Mouse (Mus musculus) retina, postnatal 1 day (tissue): ENCODE results near the gene Mitf.

Experiments
- DNase-seq: peaks from one replicate; pipeline ENCODE4 v3.0.0-alpha.2; 2012

The Mitf gene

DNA sequence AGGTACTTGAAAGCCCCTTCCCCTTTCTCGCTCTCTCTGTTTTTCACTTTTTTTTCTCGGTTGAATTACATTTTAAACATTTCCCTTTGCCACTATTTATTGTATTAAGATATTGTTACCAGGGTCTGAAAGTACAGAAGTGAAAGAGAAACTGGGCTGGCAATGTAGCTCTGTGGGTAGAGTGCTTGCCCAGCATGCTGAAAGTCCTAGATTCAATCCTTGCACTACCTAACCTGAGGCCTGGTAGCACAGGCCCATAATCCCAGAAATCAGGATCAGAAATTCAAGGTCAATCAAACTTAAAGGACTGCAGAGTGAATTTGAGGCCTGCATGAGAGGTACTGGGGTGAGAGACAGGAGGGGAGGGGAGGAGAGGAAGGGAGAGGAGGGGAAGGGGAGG is 242.7 kb downstream of the Mitf start:
- DNase-seq: peak; percentile 33

DNA sequence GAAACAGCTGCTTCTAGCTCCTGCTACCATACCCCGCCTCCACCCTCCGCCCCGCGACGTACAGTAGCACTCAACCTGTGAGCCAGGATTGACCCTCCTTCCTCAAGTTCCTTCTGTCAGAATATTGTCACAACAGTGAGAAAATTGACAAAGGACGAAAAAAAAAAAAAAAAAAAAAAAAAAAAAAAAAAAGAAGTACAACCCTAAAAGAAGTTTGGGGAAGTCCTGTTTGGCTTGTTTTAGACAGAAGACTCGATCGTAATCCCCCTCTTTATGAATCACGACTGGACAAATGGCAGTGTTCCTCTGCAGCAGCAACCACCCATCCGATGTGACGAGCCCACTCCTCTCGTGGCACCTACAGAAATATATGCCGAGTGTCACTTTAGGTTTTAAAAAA is 255.0 kb downstream of the Mitf start:
- no peak for DNase-seq

DNA sequence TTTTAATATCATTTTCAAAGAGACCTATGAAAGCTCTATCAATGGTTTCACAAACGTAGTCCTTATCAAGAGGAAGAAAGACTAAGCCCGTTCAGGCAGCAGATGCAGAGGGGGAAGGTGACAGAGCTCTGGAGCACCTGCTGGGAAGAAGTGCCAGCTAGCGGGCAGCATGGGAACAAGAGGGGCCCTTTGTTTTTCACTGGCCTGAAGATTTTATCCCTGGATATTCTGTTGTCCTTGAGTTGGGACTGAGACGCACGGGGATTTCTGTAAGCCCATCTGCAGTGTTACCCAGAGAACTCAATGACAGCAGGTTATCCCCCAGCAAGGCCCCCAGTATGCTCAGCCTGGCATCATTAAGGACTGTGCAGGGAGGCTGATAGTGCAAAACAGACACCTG is 258.1 kb downstream of the Mitf start:
- peak; percentile 62 for DNase-seq

DNA sequence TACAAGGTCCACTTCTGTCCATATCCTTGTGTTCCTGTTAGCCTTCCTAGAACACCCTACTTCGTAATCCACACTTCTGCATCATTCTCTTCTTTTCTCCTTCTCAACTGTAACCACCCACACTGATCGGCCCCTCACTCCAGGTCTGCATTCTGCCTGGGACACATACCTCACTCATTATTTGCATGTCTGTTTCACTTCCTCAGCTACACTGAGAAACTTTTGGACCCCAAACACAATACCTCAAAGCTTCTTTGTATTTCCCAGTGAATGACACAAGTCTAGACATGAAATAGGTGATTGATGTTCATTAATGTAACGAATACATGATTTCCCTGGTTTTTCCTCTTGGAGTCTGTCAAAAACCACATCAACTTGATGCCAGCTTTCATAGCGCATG is 259.6 kb downstream of the Mitf start:
- no peak for DNase-seq
